Mouse (Mus musculus): ENCODE results near the gene Rnf151.
"Not testable (repeated sequence)": the region's sequence is repeated elsewhere in the genome, so short reads cannot be mapped to it uniquely, and the experiment has no call there.

The Rnf151 gene

DNA sequence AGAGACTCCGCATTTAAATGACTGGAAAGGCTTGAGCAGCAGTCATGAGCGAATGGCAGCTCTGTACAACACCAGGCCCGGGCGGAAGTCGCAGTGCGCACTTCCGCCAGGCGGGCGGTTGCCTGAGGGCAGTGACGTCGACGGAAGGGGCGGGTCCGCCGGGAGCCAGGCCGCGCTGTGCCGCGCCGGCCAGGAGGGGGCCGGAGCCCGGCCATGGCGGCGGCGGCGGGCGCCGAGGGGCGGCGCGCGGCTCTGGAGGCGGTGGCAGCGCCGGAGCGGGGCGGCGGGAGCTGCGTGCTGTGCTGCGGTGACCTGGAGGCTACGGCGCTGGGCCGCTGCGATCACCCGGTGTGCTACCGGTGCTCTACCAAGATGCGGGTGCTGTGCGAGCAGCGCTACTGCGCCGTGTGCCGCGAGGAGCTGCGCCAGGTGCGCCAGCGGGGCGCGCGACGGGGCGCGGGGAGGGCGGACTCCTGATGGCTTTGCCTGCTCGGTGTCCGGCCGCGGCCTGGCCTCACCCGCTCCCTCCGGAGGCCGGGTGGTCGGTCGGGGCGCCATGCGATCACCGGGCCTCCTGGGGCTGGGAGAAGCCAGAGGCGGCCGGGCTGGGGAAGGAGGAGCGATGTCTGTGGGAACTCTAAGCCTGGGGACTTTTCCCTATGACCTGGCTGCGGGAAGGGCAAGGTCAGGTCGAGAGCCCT is 48.2 kb downstream of the Rnf151 start, which contains the start of gene Zfp598:
Gene Zfp598 (plus strand): TSS at position 143 of the 701 bp plus-strand sequence.
- peak; percentile 94 for DNase-seq (ENCODE audit: low read depth, low spot score)

DNA sequence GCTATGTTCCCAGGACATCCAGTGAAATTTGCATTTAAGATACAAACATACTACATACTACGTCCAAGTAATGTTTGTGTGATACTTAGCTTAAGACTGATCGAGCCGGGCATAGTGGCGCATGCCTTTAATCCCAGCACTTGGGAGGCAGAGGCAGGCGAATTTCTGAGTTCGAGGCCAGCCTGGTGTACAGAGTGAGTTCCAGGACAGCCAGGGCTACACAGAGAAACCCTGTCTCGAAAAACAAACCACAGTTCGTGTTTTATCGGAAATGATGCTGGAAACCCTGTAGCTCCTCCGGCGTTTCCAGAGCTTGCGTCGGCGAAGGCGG is 48.7 kb downstream of the Rnf151 start:
- DNase-seq (ENCODE audit: low read depth, low spot score): not testable (repeated sequence)

DNA sequence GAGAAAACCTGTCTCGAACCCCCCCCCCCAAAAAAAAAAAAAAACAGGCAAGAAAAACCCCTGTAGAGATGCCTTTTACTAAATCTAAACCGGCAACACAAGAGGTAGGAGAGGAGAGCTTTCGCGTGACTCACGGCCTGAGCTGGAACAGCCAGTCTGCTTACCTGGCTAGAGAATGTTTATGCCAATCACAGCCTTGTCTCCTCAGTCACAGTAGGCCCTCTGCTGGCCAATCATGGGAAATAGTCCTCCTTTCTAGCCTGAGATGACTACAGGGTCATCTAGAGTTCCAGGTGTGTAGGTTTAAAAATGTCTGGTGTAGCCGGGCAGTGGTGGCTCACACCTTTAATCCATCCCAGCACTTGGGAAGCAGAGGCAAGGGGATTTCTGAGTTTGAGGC is 50.4 kb downstream of the Rnf151 start:
- DNase-seq (ENCODE audit: low read depth, low spot score): peak; percentile 93

DNA sequence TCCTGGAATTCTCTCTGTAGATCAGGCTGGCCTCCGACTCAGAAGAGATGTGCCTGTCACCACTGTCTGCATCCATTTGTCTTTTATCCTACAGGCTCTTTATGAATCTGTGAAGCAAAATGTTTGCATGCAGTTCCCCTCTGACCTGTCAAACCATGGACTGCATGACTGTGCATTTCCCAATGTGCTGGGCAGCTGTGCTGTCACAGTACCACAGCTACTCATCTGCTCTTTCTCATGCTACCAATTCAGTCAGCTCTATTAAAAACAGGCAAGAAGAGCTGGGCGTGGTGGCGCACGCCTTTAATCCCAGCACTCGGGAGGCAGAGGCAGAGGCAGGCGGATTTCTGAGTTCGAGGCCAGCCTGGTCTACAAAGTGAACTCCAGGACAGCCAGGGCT is 50.9 kb downstream of the Rnf151 start:
- not testable (repeated sequence) for DNase-seq (ENCODE audit: low read depth, low spot score)
